Mouse (Mus musculus): ENCODE results near the gene Lsm3.

DNA sequence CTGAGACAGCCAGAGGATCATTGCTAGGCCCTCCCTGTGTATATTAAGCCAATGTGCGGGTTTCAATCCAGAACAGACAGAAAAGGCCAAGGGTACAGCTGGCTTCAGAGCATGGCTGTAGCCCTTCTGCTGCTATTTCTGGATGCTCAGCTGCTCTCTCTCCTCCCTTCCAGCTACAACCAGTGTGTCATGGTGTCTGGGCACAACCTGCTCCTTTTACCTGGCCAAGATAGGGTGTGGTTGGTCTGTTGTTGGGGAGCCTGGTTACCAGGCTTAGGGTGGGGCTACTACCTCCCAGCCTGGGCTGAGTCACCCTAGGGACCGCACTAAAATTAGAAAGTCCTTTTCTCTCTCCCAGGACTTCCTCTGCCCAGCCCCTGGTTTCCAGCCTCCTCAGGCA, 32.4 kb upstream of the Lsm3 start:
- TF ChIP-seq POLR2A (IDR thresholded peaks at IDR 0.05; ENCODE audit: insufficient read depth, low read depth, low read length) (no peak), CTCF (IDR thresholded peaks at IDR 0.05; ENCODE audit: insufficient read depth, low read depth, low read length) (no peak)

Data from olfactory bulb, adult 2 months (tissue).